Mouse (Mus musculus): Measurements from ENCODE around the gene Stxbp6. TPM values are rescaled to one million over a fixed set of nuclear protein-coding genes. Genes with fewer than 3 reads are reported as not detected.
A peak's percentile ranks its signal among the peaks of the same experiment; 100 is the strongest.

Stxbp6 gene
- total and polyA plus RNA-seq, 2 experiments from 2014 or later, result 18.6 to 19.3 TPM

GRCm38 (mm10) chr12:45072185-45072584 lies 2.3 kb downstream of the Stxbp6 start:
- TF ChIP-seq CTCF (IDR thresholded peaks at IDR 0.05; ENCODE audit: low read depth), result peak; percentile 27; the same call in 1 of the 2 replicates
- H3K36me3 ChIP-seq (ENCODE audit: insufficient read depth, low read length), result no peaks in the 10 kb centered on the region
- WGBS, result 51% methylated on average over 3 of the region's 3 CpGs
- H3K9me3 ChIP-seq (ENCODE audit: low read length), result no peaks in the 10 kb centered on the region
- H3K4me2 ChIP-seq (ENCODE audit: low read depth, low read length), result peak overlapping the region; percentile 99
- H3K9ac ChIP-seq (replicated peaks; ENCODE audit: low read length), result no peak overlapping the region
- H3K27me3 ChIP-seq (ENCODE audit: insufficient read depth, low read length), result no peaks in the 10 kb centered on the region
- ATAC-seq, result no peak
- H3K4me1 ChIP-seq (ENCODE audit: insufficient read depth, low read length), result no peaks in the 10 kb centered on the region; the same call in 1 of the 2 replicates
- no peak overlapping the region for H3K4me3 ChIP-seq (ENCODE audit: low read length)
- peak; percentile 21 for DNase-seq (ENCODE audit: low spot score)
- H3K27ac ChIP-seq, result no peak overlapping the region

DNA sequence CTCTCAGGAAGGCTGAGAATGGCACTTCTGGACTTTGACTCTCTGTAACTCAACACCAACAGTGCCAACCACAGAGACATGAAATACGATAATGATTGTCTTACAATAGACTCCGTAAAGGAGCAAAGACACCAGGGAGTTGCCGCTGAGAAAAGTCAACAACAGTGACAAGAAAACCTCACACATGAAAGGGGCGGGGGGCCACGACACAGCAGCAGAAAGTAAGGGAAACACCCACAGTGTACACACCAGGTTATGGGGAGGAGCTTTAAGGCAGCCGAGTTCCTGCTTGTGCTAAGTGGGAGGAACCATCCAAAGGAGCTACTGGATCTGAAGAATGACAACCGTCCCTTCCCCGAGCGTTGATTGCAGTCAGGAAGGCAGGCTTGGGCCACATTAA lies 4.3 kb downstream of the Stxbp6 start:
- H3K4me1 ChIP-seq (ENCODE audit: insufficient read depth, low read length), result no peaks in the 10 kb centered on the region; the same call in 1 of the 2 replicates
- DNase-seq (ENCODE audit: low spot score), result no peak
- no peak overlapping the region for H3K27ac ChIP-seq
- 56% methylated on average over 9 of the region's 9 CpGs for WGBS
- H3K4me3 ChIP-seq (ENCODE audit: low read length), result no peak overlapping the region
- no peak for ATAC-seq
- no peak overlapping the region for H3K9ac ChIP-seq (replicated peaks; ENCODE audit: low read length)
- no peaks in the 10 kb centered on the region for H3K9me3 ChIP-seq (ENCODE audit: low read length)
- TF ChIP-seq CTCF (IDR thresholded peaks at IDR 0.05; ENCODE audit: low read depth), result no peak
- no peaks in the 10 kb centered on the region for H3K27me3 ChIP-seq (ENCODE audit: insufficient read depth, low read length)
- H3K36me3 ChIP-seq (ENCODE audit: insufficient read depth, low read length), result no peaks in the 10 kb centered on the region
- no peak overlapping the region for H3K4me2 ChIP-seq (ENCODE audit: low read depth, low read length)

DNA sequence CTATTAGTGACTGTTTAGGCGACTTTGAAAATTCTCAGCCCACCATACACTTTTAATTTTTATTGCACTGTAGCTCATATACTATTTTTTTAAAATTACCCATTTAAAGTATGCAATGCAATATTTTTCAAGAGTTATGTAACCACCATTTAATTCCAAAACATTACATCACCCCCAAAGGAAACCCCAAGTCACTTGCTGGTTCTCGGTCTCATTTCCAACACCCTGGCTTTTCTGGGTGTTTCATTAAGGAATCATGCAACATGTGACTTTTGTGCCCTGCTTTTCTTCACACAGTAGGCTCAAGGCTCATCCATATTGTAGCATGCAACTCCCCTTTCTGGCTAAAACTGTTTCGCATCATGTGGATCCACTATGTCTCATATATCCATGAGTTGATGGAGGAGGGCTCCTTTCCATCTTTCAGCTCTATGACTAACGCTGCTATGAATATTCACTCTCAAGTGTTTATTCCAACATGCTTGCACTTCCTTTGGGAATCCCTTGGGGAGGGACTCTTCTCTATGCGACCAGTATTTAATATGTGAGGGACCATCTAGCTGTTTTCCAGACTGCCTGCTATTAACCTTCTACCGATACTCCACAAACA lies 6.3 kb downstream of the Stxbp6 start:
- Histone ChIP-seq H3K36me3 (ENCODE audit: insufficient read depth, low read length) (no peaks in the 10 kb centered on the region), H3K4me3 (ENCODE audit: low read length) (no peak overlapping the region), H3K27ac (no peak overlapping the region), H3K4me1 (ENCODE audit: insufficient read depth, low read length) (no peaks in the 10 kb centered on the region), H3K9me3 (ENCODE audit: low read length) (no peaks in the 10 kb centered on the region), H3K4me2 (ENCODE audit: low read depth, low read length) (no peak overlapping the region), H3K27me3 (ENCODE audit: insufficient read depth, low read length) (no peaks in the 10 kb centered on the region), H3K9ac (replicated peaks; ENCODE audit: low read length) (no peak overlapping the region)
- no peak for TF ChIP-seq CTCF (IDR thresholded peaks at IDR 0.05; ENCODE audit: low read depth)
- 87% methylated on average over 6 of the region's 6 CpGs for WGBS
- DNase-seq (ENCODE audit: low spot score) (no peak), ATAC-seq (no peak)

GRCm38 (mm10) chr12:45067686-45068085 lies 6.8 kb downstream of the Stxbp6 start:
- Histone ChIP-seq H3K4me1 (ENCODE audit: insufficient read depth, low read length) (no peaks in the 10 kb centered on the region), H3K36me3 (ENCODE audit: insufficient read depth, low read length) (no peaks in the 10 kb centered on the region), H3K9me3 (ENCODE audit: low read length) (no peaks in the 10 kb centered on the region), H3K4me3 (ENCODE audit: low read length) (0 out of 2 replicates have a peak overlapping the region, but pooled peaks have one; percentile 1), H3K27me3 (ENCODE audit: insufficient read depth, low read length) (no peaks in the 10 kb centered on the region), H3K4me2 (ENCODE audit: low read depth, low read length) (no peak overlapping the region), H3K27ac (no peak overlapping the region), H3K9ac (replicated peaks; ENCODE audit: low read length) (no peak overlapping the region)
- TF ChIP-seq CTCF (IDR thresholded peaks at IDR 0.05; ENCODE audit: low read depth), result no peak
- ATAC-seq, result no peak
- WGBS, result 39% methylated on average over 3 of the region's 3 CpGs
- no peak for DNase-seq (ENCODE audit: low spot score)

GRCm38 (mm10) chr12:45067047-45067685 lies 7.3 kb downstream of the Stxbp6 start:
- Histone ChIP-seq H3K4me3 (ENCODE audit: low read length) (0 out of 2 replicates have a peak overlapping the region, but pooled peaks have one; percentile 1), H3K27me3 (ENCODE audit: insufficient read depth, low read length) (no peaks in the 10 kb centered on the region), H3K9me3 (ENCODE audit: low read length) (no peaks in the 10 kb centered on the region), H3K36me3 (ENCODE audit: insufficient read depth, low read length) (no peaks in the 10 kb centered on the region), H3K4me1 (ENCODE audit: insufficient read depth, low read length) (no peaks in the 10 kb centered on the region), H3K4me2 (ENCODE audit: low read depth, low read length) (peak overlapping the region; percentile 22; the same call in 1 of the 2 replicates), H3K27ac (no peak overlapping the region), H3K9ac (replicated peaks; ENCODE audit: low read length) (no peak overlapping the region)
- peak; percentile 50; the same call in 1 of the 2 replicates for ATAC-seq
- TF ChIP-seq CTCF (IDR thresholded peaks at IDR 0.05; ENCODE audit: low read depth), result no peak
- peak; percentile 19 for DNase-seq (ENCODE audit: low spot score)
- 32% methylated on average over 11 of the region's 11 CpGs for WGBS

DNA sequence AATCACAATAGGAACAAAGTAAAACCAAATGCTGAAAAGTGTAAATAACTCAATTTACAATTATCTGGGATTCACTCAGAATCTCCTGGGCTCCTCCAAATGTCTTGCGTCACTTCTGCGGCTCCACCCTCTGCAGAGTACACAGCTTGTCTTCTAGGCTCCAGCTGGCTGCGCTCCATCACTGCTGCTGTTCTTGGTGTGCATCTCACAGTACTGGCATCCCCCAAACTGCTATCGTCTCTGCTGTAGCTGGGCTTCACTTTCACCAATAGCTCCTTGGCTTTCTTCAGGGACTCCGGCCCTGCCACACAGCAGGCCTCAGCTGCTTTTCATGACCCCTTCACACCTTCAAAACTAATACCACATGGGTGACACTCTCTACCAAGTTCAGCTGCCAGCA lies 10.9 kb downstream of the Stxbp6 start:
- DNase-seq (ENCODE audit: low spot score) (no peak), ATAC-seq (no peak)
- Histone ChIP-seq H3K4me1 (ENCODE audit: insufficient read depth, low read length) (no peaks in the 10 kb centered on the region), H3K9ac (replicated peaks; ENCODE audit: low read length) (no peak overlapping the region), H3K27ac (no peak overlapping the region), H3K4me3 (ENCODE audit: low read length) (no peak overlapping the region), H3K4me2 (ENCODE audit: low read depth, low read length) (no peak overlapping the region), H3K9me3 (ENCODE audit: low read length) (no peaks in the 10 kb centered on the region), H3K27me3 (ENCODE audit: insufficient read depth, low read length) (no peaks in the 10 kb centered on the region), H3K36me3 (ENCODE audit: insufficient read depth, low read length) (no peaks in the 10 kb centered on the region)
- 75% methylated on average over 5 of the region's 5 CpGs for WGBS
- TF ChIP-seq CTCF (IDR thresholded peaks at IDR 0.05; ENCODE audit: low read depth), result no peak

DNA sequence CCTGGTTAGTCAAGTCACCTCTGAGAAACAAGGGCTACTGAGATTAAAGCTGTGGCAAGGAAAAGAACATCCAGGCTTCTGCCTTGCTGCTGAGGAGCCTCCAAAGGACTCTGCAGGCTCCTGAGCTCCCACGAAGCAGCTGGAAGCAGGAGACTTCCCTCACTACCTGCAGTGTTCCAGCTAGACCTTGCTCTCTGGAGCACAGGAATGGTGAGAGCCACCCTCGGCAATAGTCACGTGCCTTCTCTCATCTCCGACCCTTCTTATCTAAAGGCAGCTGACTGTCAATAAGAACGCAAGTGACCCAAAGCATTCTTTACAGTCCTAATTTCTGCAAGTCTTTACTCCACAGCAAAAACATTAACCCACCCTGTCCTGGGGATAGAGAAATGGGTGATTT lies 13.2 kb downstream of the Stxbp6 start:
- Histone ChIP-seq H3K27ac (no peak overlapping the region), H3K4me2 (ENCODE audit: low read depth, low read length) (no peak overlapping the region), H3K36me3 (ENCODE audit: insufficient read depth, low read length) (no peaks in the 10 kb centered on the region), H3K4me1 (ENCODE audit: insufficient read depth, low read length) (no peaks in the 10 kb centered on the region), H3K27me3 (ENCODE audit: insufficient read depth, low read length) (no peaks in the 10 kb centered on the region), H3K4me3 (ENCODE audit: low read length) (no peak overlapping the region), H3K9me3 (ENCODE audit: low read length) (no peaks in the 10 kb centered on the region), H3K9ac (replicated peaks; ENCODE audit: low read length) (no peak overlapping the region)
- no peak for DNase-seq (ENCODE audit: low spot score)
- 77% methylated on average over 5 of the region's 5 CpGs for WGBS
- ATAC-seq, result no peak
- TF ChIP-seq CTCF (IDR thresholded peaks at IDR 0.05; ENCODE audit: low read depth), result no peak

All from hindbrain, postnatal 0 days (tissue).